In the genomic region with DNA sequence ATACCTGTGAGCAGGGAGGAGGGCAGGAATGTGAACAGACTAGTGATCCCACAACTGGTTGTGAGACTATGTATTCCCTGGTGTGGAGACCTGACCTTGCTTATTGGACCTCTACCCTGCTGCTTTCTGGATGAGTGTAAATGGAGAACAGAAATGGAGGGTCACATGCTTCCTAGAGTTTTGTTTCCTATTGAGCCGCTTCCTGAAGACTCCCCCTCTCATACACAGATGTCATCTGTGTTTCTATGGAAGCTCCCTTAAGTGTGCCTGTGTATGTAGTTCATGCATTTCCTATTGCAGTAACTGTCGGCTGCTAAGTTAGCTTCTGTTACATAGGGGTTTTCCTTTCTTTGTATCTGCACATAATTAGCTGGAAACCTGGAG, we compare ENCODE assay signal across 9 mouse cellular contexts.
DNase-seq lines count a peak whose midpoint lies in the region; ATAC-seq and TF ChIP-seq lines count a peak whose summit lies in the region.
"Had no signal": no experiment of that assay in that cellular context is flagged by ENCODE, and none has a peak within 500 bp of the region (broad histone marks: within the 10 kb centered on the region; RNA-seq: fewer than 3 reads in every experiment).

No protein-coding gene starts in this region.

- peaks cover 29% of the 10 kb centered on the region for H3K4me1 ChIP-seq in hindbrain, embryonic 10.5 days (replicated peaks)
- H3K4me1 ChIP-seq in hindbrain, embryonic 12.5 days = peaks cover 12% of the 10 kb centered on the region
- H3K4me1 ChIP-seq in liver, adult 2 months (ENCODE audit: control insufficient read depth, insufficient read depth, low read length) = no peaks in the 10 kb centered on the region
- no peaks in the 10 kb centered on the region; the same call in 1 of the 2 replicates for H3K4me1 ChIP-seq in liver, postnatal 0 days (ENCODE audit: insufficient read depth)
- H3K4me1 ChIP-seq in brown adipose tissue, adult 24 weeks (ENCODE audit: control insufficient read depth, insufficient read depth, insufficient read length, low read length) = peaks cover 13% of the 10 kb centered on the region
- peaks cover 10% of the 10 kb centered on the region for H3K4me1 ChIP-seq in heart, embryonic 16.5 days (ENCODE audit: control insufficient read depth, insufficient read depth, low read length)
- H3K4me1 ChIP-seq: liver, embryonic 13.5 days had no signal

- H3K9ac ChIP-seq in hindbrain, embryonic 12.5 days = no peak overlapping the region
- H3K9ac ChIP-seq in liver, adult 2 months (ENCODE audit: low read depth, low read length) = no peak overlapping the region
- H3K9ac ChIP-seq in liver, postnatal 0 days (replicated peaks) = no peak overlapping the region
- peak overlapping the region; percentile 20; the same call in 1 of the 2 replicates for H3K9ac ChIP-seq in heart, embryonic 16.5 days (ENCODE audit: low read length)
- H3K9ac ChIP-seq: liver, embryonic 13.5 days had no signal

- no peak for TF ChIP-seq POLR2A in liver, adult 2 months (IDR thresholded peaks at IDR 0.05; ENCODE audit: extremely low read depth, insufficient read depth, low read length)

- no peak overlapping the region for H3K4me2 ChIP-seq in hindbrain, embryonic 12.5 days (replicated peaks)
- no peak overlapping the region; the same call in 1 of the 2 replicates for H3K4me2 ChIP-seq in liver, postnatal 0 days (ENCODE audit: low read depth, low read length)
- peak overlapping the region; percentile 48 for H3K4me2 ChIP-seq in heart, embryonic 16.5 days (ENCODE audit: low read depth, low read length)
- H3K4me2 ChIP-seq: liver, embryonic 13.5 days had no signal

- no peak for TF ChIP-seq CTCF in liver, adult 2 months (IDR thresholded peaks at IDR 0.05; ENCODE audit: low read depth, low read length)
- no peak for TF ChIP-seq CTCF in liver, postnatal 0 days (IDR thresholded peaks at IDR 0.05; ENCODE audit: low read depth)

- no peaks in the 10 kb centered on the region for H3K27me3 ChIP-seq in hindbrain, embryonic 10.5 days (ENCODE audit: insufficient read depth, poor library complexity, severe bottlenecking)
- H3K27me3 ChIP-seq in hindbrain, embryonic 12.5 days = no peaks in the 10 kb centered on the region
- H3K27me3 ChIP-seq in liver, adult 2 months (ENCODE audit: control insufficient read depth, insufficient read depth, low read length) = no peaks in the 10 kb centered on the region
- H3K27me3 ChIP-seq in liver, postnatal 0 days (ENCODE audit: insufficient read depth, low read length) = no peaks in the 10 kb centered on the region
- no peaks in the 10 kb centered on the region for H3K27me3 ChIP-seq in heart, embryonic 16.5 days (ENCODE audit: control insufficient read depth, insufficient read depth, low read length)
- H3K27me3 ChIP-seq: liver, embryonic 13.5 days had no signal

- H3K36me3 ChIP-seq in hindbrain, embryonic 10.5 days = no peaks in the 10 kb centered on the region
- no peaks in the 10 kb centered on the region for H3K36me3 ChIP-seq in hindbrain, embryonic 12.5 days
- H3K36me3 ChIP-seq in liver, adult 2 months (ENCODE audit: control insufficient read depth, insufficient read depth, low read length) = no peaks in the 10 kb centered on the region
- no peaks in the 10 kb centered on the region for H3K36me3 ChIP-seq in liver, postnatal 0 days (replicated peaks; ENCODE audit: insufficient read depth, low read length)
- H3K36me3 ChIP-seq in heart, embryonic 16.5 days (ENCODE audit: control insufficient read depth, insufficient read depth) = no peaks in the 10 kb centered on the region
- H3K36me3 ChIP-seq: liver, embryonic 13.5 days had no signal

- no peak for ATAC-seq in hindbrain, embryonic 12.5 days (ENCODE audit: low FRiP score)
- no peak for ATAC-seq in liver, postnatal 0 days
- no peak for ATAC-seq in heart, embryonic 16.5 days (replicated peaks; ENCODE audit: extremely low read depth, insufficient read depth, low FRiP score)

- no peak overlapping the region for H3K4me3 ChIP-seq in hindbrain, embryonic 10.5 days
- no peak overlapping the region for H3K4me3 ChIP-seq in hindbrain, embryonic 12.5 days
- H3K4me3 ChIP-seq in liver, adult 2 months (ENCODE audit: insufficient read depth, low read depth, low read length) = no peak overlapping the region
- H3K4me3 ChIP-seq in liver, postnatal 0 days (ENCODE audit: low read depth, low read length) = no peak overlapping the region
- peak overlapping the region; percentile 30; the same call in 1 of the 2 replicates for H3K4me3 ChIP-seq in brown adipose tissue, adult 24 weeks (ENCODE audit: insufficient read depth, low read depth, low read length)
- H3K4me3 ChIP-seq in heart, embryonic 16.5 days (ENCODE audit: low read length) = no peak overlapping the region; the same call in 1 of the 2 replicates
- H3K4me3 ChIP-seq: liver, embryonic 13.5 days had no signal

- no peaks in the 10 kb centered on the region for H3K79me2 ChIP-seq in liver, adult 2 months (ENCODE audit: control insufficient read depth, insufficient read depth, low read length)

- DNase-seq in hindbrain, embryonic 10.5 days (ENCODE audit: low spot score) = no peak
- peak; percentile 14 for DNase-seq in liver, adult 2 months (ENCODE audit: extremely low read depth, low read depth, low spot score)
- DNase-seq in liver, postnatal 0 days = no peak
- no peak for DNase-seq in spleen, postnatal 4 days (ENCODE audit: low spot score in 2 of 2)
- DNase-seq: cerebellum, postnatal 36 days; liver, embryonic 13.5 days had no signal

- peak overlapping the region; percentile 16; the same call in 1 of the 2 replicates for H3K27ac ChIP-seq in hindbrain, embryonic 10.5 days
- no peak overlapping the region for H3K27ac ChIP-seq in hindbrain, embryonic 12.5 days
- no peak overlapping the region for H3K27ac ChIP-seq in liver, adult 2 months (replicated peaks; ENCODE audit: insufficient read depth, low read depth, low read length)
- no peak overlapping the region for H3K27ac ChIP-seq in liver, postnatal 0 days (ENCODE audit: low read depth)
- peak overlapping the region; percentile 74 for H3K27ac ChIP-seq in brown adipose tissue, adult 24 weeks (replicated peaks; ENCODE audit: low read depth, low read length)
- H3K27ac ChIP-seq in heart, embryonic 16.5 days (ENCODE audit: low read length) = peak overlapping the region; percentile 48
- H3K27ac ChIP-seq: liver, embryonic 13.5 days had no signal

- H3K9me3 ChIP-seq in hindbrain, embryonic 10.5 days = no peaks in the 10 kb centered on the region
- no peaks in the 10 kb centered on the region for H3K9me3 ChIP-seq in hindbrain, embryonic 12.5 days (replicated peaks)
- H3K9me3 ChIP-seq in liver, postnatal 0 days (ENCODE audit: low read length) = no peaks in the 10 kb centered on the region
- no peaks in the 10 kb centered on the region; the same call in 1 of the 2 replicates for H3K9me3 ChIP-seq in heart, embryonic 16.5 days (replicated peaks; ENCODE audit: control insufficient read depth, low read length)
- H3K9me3 ChIP-seq: liver, embryonic 13.5 days had no signal

- no peak for TF ChIP-seq EP300 in liver, postnatal 0 days (IDR thresholded peaks at IDR 0.05; ENCODE audit: low read depth)

- WGBS in hindbrain, embryonic 10.5 days = 56% methylated on average over 2 of the region's 2 CpGs
- WGBS in hindbrain, embryonic 12.5 days = 43% methylated on average over 2 of the region's 2 CpGs
- WGBS in liver, adult 2 months = 61% methylated on average over 2 of the region's 2 CpGs
- 43% methylated on average over 2 of the region's 2 CpGs for WGBS in liver, postnatal 0 days (ENCODE audit: insufficient replicate concordance)
- 50% methylated on average over 2 of the region's 2 CpGs for WGBS in heart, embryonic 16.5 days

Comparison
In these comparisons a context has a peak if more than half of its experiments do, and no peak if none do; other contexts are left out.
1. H3K27ac ChIP-seq: peak in hindbrain, embryonic 10.5 days (single experiment), brown adipose tissue, adult 24 weeks (single experiment) and heart, embryonic 16.5 days (single experiment); none in hindbrain, embryonic 12.5 days (single experiment), liver, adult 2 months (single experiment) and liver, postnatal 0 days (single experiment).